Mouse (Mus musculus) forebrain, embryonic 15.5 days (tissue): ENCODE data around the gene Ccno. TPM values are rescaled to one million over a fixed set of nuclear protein-coding genes. Genes with fewer than 3 reads are reported as not detected.

Experiments
- microRNA counts: library from miRNA; unstranded; fragments of <30 nt; microRNA quantifications from one replicate; lab custom pipeline; 2016
- microRNA-seq: library from miRNA; unstranded; fragments of <30 nt; microRNA quantifications from one replicate; pipeline ENCODE4, GENCODE M21; 2016
- polyA plus RNA-seq: library from polyadenylated mRNA; unstranded; fragments of >200 nt; fragmentation: Nextera tagmentation; extraction: Ambion mirVana; gene quantifications from 2 replicates; pipeline ENCODE4 v1.2.1, GENCODE M21; 2015

Gene Ccno
- polyA plus RNA-seq, 1 experiment from 2014 or later: 2.3 TPM

MicroRNAs within 50 kb of the gene (microRNA counts, 519-probe panel; counts per million panel counts)
- microRNA mmu-miR-449a (lab: Ali Mortazavi, UCI) (3,382 counts per million, percentile 81 among the panel's probes with 10 or more counts), microRNA mmu-miR-449b (lab: Ali Mortazavi, UCI) (not detected), microRNA mmu-miR-449c (lab: Ali Mortazavi, UCI) (not detected)

Small RNAs within 50 kb of the gene (microRNA-seq; reads per million reads assigned to microRNA genes)
- gene Mir449a (2,964 reads per million, percentile 87 among the genes with 10 or more reads in this experiment), gene Mir449b (2.6 reads per million, percentile 4 among the genes with 10 or more reads in this experiment), gene Mir449c (5.9 reads per million, percentile 20 among the genes with 10 or more reads in this experiment)

Other genes starting within 250 kb of the Ccno start
- 38.0 and 39.3 TPM in 2 replicates for gene Plpp1, start 187.0 kb upstream of the Ccno start, polyA plus RNA-seq
- 65.0 and 67.7 TPM in 2 replicates for gene Mtrex, start 60.4 kb upstream of the Ccno start, polyA plus RNA-seq
- 31.6 and 34.9 TPM in 2 replicates for gene Dhx29, start 60.3 kb upstream of the Ccno start, polyA plus RNA-seq
- gene Mcidas, start 6.0 kb downstream of the Ccno start, polyA plus RNA-seq: 0.69 and 1.1 TPM in 2 replicates
- 0.52 and 0.64 TPM in 2 replicates for gene Cdc20b, start 47.3 kb downstream of the Ccno start, polyA plus RNA-seq
- 43.9 and 47.7 TPM in 2 replicates for gene Gpx8, start 58.6 kb downstream of the Ccno start, polyA plus RNA-seq
- gene Gzma, start 113.2 kb downstream of the Ccno start, polyA plus RNA-seq: not detected in 2 replicates
- 1.2 and 5.8 TPM in 2 replicates for gene Esm1, start 221.9 kb downstream of the Ccno start, polyA plus RNA-seq
- 0.19 TPM in 1 of 2 replicates, not detected in the other for gene Gzmk, start 238.1 kb downstream of the Ccno start, polyA plus RNA-seq